Mouse (Mus musculus): ENCODE results near the gene Fastkd5. TPM values are rescaled to one million over a fixed set of nuclear protein-coding genes. Genes with fewer than 3 reads are reported as not detected.

The Fastkd5 gene
- polyA plus RNA-seq, 1 experiment, result 4.0 TPM

DNA sequence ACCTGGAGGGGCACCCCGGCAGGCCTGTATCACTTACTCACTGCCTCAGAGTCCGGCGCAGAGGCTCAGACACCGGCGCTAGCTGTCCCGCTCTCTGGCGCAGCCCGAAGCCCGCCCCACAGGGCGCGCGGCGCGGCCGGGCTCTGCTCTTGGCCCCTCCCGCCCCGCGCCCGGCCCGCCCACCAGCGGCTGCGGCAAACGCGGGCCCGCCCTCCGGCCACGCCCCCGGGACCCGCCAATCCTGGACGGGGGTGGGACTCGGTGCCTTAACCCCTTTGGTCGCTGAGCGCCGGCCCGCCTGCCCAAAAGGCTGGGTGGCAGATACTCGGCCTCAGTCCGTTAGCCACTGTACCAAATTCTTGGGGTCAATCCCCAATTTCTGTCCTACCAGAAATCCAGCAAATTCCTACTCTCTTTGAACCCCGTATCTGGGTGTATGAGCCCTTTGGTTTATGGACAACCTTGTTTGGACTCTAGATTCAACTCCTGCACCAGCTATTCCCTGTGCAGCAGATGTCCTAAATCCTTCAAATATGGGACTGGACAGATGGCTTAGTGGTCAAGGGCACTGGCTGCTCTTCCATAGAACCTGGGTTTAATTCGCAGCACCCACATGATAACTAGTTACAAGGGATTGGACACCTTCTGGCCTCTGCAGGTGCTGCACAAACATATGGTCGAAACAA is 13.0 kb upstream of the Fastkd5 start, which contains the start of gene Lzts3:
TSS of gene Lzts3 (minus strand) at position 120 of the 686 bp plus-strand sequence.
- Histone ChIP-seq H3K27ac (ENCODE audit: insufficient read depth, low read depth, low read length) (peak within 1 kb of the TSS; percentile 88), H3K4me1 (ENCODE audit: control insufficient read depth, insufficient read depth, low read length) (peaks cover 36% of the 10 kb centered on the region), H3K27me3 (replicated peaks; ENCODE audit: control insufficient read depth, insufficient read depth, low read length) (no peaks in the 10 kb centered on the region), H3K36me3 (ENCODE audit: control insufficient read depth, insufficient read depth, low read length) (no peaks in the 10 kb centered on the region), H3K4me3 (ENCODE audit: insufficient read depth, low read depth, low read length) (peak within 1 kb of the TSS; percentile 99)
- peak; percentile 96 for DNase-seq
- 4% methylated on average over 40 of the region's 40 CpGs for WGBS
- TF ChIP-seq POLR2A (IDR thresholded peaks at IDR 0.05; ENCODE audit: low read depth, low read length) (no peak), CTCF (conservative IDR thresholded peaks at IDR 0.05; ENCODE audit: insufficient read depth, insufficient read length, low read depth, low read length) (no peak)

DNA sequence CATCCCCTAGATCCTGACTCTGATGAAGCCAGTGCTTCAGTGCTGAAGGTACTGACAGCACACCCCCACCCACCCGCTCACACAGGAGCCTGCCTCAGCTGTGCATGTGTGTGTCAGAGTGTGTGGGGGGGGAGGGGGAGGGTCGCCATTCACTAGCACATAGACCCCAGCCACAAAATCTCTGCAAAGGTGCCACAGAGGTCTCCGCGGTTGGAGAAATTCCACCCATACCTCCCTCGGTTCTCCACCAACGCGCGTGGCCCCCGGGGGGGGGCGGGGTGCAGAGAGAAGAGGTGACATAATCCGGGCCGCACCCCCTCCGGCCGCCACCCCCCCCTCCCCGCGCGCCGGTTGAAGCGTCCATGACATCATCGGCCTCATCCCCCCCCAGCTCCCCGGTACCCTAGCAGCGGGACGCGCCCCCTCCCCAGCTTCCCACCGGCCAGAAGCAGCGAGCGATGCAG is 12.4 kb upstream of the Fastkd5 start:
- 2% methylated on average over 24 of the region's 27 CpGs for WGBS

DNA sequence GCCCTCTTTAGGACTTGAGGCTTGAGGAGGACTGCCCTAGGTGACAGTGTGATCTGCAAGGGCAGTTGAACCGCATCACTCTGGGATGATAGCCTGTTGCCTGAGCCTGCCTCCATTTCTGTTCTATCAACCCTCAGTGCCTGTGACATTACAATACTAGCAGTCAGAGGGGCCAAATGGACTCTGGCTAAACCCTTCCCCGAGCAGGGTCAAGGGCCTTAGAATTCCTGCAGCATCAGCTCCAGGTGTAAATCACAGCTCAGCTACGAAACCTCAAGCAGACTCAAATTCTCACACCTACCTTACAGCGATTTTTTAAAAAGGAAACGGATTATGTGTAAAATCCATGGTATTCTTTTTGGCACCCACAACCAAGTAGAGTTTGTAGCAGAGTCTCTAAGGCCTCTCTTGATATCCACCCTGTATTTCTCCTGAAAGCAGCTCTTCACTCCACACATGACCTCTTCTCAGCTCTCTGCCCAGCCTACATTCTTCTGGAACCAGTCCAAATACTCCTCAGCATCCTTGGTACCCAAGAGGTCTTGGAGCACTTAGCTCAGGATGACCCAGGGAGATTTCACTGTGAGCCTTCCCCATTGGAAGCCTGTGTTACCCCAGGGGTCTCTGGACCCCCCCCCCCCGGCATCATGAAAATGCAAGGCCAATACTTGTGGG is 11.7 kb upstream of the Fastkd5 start:
- DNase-seq, result peak; percentile 70

More for the DNA sequence above, 12.4 kb upstream of the Fastkd5 start:
- H3K27me3 ChIP-seq (replicated peaks; ENCODE audit: control insufficient read depth, insufficient read depth, low read length), result no peaks in the 10 kb centered on the region
- no peak for TF ChIP-seq POLR2A (IDR thresholded peaks at IDR 0.05; ENCODE audit: low read depth, low read length)
- TF ChIP-seq CTCF (conservative IDR thresholded peaks at IDR 0.05; ENCODE audit: insufficient read depth, insufficient read length, low read depth, low read length), result no peak
- H3K36me3 ChIP-seq (ENCODE audit: control insufficient read depth, insufficient read depth, low read length), result no peaks in the 10 kb centered on the region
- peak overlapping the region; percentile 99 for H3K4me3 ChIP-seq (ENCODE audit: insufficient read depth, low read depth, low read length)
- peak overlapping the region; percentile 88 for H3K27ac ChIP-seq (ENCODE audit: insufficient read depth, low read depth, low read length)
- DNase-seq, result peak; percentile 12
- H3K4me1 ChIP-seq (ENCODE audit: control insufficient read depth, insufficient read depth, low read length), result peaks cover 36% of the 10 kb centered on the region

DNA sequence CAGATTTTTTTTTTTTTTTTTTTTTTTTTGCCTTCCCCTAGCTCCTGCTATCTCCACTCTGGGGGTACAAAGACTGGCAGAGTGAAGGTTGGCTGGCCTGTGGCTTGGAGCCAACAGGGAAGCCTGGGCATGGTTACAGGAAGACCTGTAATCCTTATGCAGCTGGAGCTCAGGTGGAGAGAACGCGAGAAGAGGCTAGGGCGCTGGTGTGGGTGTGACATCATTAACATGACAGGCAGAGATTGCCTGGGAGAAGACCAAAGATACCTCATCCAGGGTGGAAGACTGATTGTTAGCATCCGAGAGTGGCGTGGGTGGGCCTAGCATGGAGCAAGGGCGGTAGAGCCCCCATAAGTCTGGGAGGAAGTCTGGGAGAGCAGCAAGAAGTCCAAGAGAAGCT is 9.4 kb upstream of the Fastkd5 start:
- peaks cover 41% of the 10 kb centered on the region for H3K4me1 ChIP-seq (ENCODE audit: control insufficient read depth, insufficient read depth, low read length)
- no peak overlapping the region for H3K4me3 ChIP-seq (ENCODE audit: insufficient read depth, low read depth, low read length)
- H3K27me3 ChIP-seq (replicated peaks; ENCODE audit: control insufficient read depth, insufficient read depth, low read length), result no peaks in the 10 kb centered on the region
- 69% methylated on average over 6 of the region's 6 CpGs for WGBS
- DNase-seq, result peak; percentile 69
- H3K27ac ChIP-seq (ENCODE audit: insufficient read depth, low read depth, low read length), result peak overlapping the region; percentile 93
- 0 out of 2 replicates have a peak, but pooled peaks cover 2% of the 10 kb centered on the region for H3K36me3 ChIP-seq (ENCODE audit: control insufficient read depth, insufficient read depth, low read length)
- no peak for TF ChIP-seq CTCF (conservative IDR thresholded peaks at IDR 0.05; ENCODE audit: insufficient read depth, insufficient read length, low read depth, low read length)
- TF ChIP-seq POLR2A (IDR thresholded peaks at IDR 0.05; ENCODE audit: low read depth, low read length), result no peak

More for the DNA sequence above, 11.7 kb upstream of the Fastkd5 start:
- WGBS, result 40% methylated on average over 6 of the region's 6 CpGs
- peaks cover 36% of the 10 kb centered on the region for H3K4me1 ChIP-seq (ENCODE audit: control insufficient read depth, insufficient read depth, low read length)
- H3K4me3 ChIP-seq (ENCODE audit: insufficient read depth, low read depth, low read length), result peak overlapping the region; percentile 15
- TF ChIP-seq POLR2A (IDR thresholded peaks at IDR 0.05; ENCODE audit: low read depth, low read length) (no peak), CTCF (conservative IDR thresholded peaks at IDR 0.05; ENCODE audit: insufficient read depth, insufficient read length, low read depth, low read length) (no peak)
- H3K27me3 ChIP-seq (replicated peaks; ENCODE audit: control insufficient read depth, insufficient read depth, low read length), result no peaks in the 10 kb centered on the region
- peak overlapping the region; percentile 9; the same call in 1 of the 2 replicates for H3K27ac ChIP-seq (ENCODE audit: insufficient read depth, low read depth, low read length)
- no peaks in the 10 kb centered on the region for H3K36me3 ChIP-seq (ENCODE audit: control insufficient read depth, insufficient read depth, low read length)

DNA sequence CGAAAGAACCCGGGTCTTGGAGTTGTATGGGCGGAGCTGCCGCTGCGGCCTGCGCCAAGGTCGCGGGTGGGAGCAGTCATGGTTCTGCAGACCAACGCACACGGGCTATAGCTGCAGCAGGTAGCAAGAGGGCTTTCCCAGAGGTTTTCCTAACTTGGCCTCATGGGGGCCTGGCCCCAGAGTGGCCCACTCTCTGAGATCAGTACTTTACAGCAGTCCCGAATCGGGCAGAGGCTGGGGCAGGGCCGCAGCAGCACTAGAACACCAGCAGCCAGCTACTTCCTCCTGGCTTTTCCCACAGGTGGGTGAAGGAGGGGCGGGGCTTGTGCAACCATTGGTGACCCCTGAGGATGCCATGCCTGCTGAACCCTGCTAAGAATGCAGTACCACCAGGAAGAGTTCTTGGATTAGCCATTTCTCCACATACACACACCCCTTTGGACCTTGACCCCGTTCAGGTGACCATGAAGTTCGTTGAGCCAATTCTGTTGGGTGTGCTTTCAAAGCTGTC is 8.3 kb upstream of the Fastkd5 start:
- H3K4me1 ChIP-seq (ENCODE audit: control insufficient read depth, insufficient read depth, low read length), result peaks cover 49% of the 10 kb centered on the region
- 21% methylated on average over 16 of the region's 16 CpGs for WGBS
- H3K4me3 ChIP-seq (ENCODE audit: insufficient read depth, low read depth, low read length), result peak overlapping the region; percentile 72
- no peaks in the 10 kb centered on the region for H3K27me3 ChIP-seq (replicated peaks; ENCODE audit: control insufficient read depth, insufficient read depth, low read length)
- DNase-seq, result peak; percentile 97
- peak overlapping the region; percentile 94 for H3K27ac ChIP-seq (ENCODE audit: insufficient read depth, low read depth, low read length)
- H3K36me3 ChIP-seq (ENCODE audit: control insufficient read depth, insufficient read depth, low read length), result 0 out of 2 replicates have a peak, but pooled peaks cover 2% of the 10 kb centered on the region
- no peak for TF ChIP-seq CTCF (conservative IDR thresholded peaks at IDR 0.05; ENCODE audit: insufficient read depth, insufficient read length, low read depth, low read length)
- no peak for TF ChIP-seq POLR2A (IDR thresholded peaks at IDR 0.05; ENCODE audit: low read depth, low read length)

- no peak for TF ChIP-seq POLR2A (IDR thresholded peaks at IDR 0.05; ENCODE audit: low read depth, low read length)
- TF ChIP-seq CTCF (conservative IDR thresholded peaks at IDR 0.05; ENCODE audit: insufficient read depth, insufficient read length, low read depth, low read length), result no peak
Measured at GRCm38 (mm10) chr2:130635847-130636246, 6.0 kb upstream of the Fastkd5 start.

More at GRCm38 (mm10) chr2:130635847-130636246, 6.0 kb upstream of the Fastkd5 start:
- WGBS, result 47% methylated on average over 21 of the region's 21 CpGs
- Histone ChIP-seq H3K36me3 (ENCODE audit: control insufficient read depth, insufficient read depth, low read length) (0 out of 2 replicates have a peak, but pooled peaks cover 2% of the 10 kb centered on the region), H3K27me3 (replicated peaks; ENCODE audit: control insufficient read depth, insufficient read depth, low read length) (no peaks in the 10 kb centered on the region), H3K4me3 (ENCODE audit: insufficient read depth, low read depth, low read length) (peak overlapping the region; percentile 23; the same call in 1 of the 2 replicates), H3K27ac (ENCODE audit: insufficient read depth, low read depth, low read length) (0 out of 2 replicates have a peak overlapping the region, but pooled peaks have one; percentile 21), H3K4me1 (ENCODE audit: control insufficient read depth, insufficient read depth, low read length) (peaks cover 46% of the 10 kb centered on the region)
- no peak for DNase-seq

All from kidney, adult 2 months (tissue).